Mouse (Mus musculus) C2C12 (cell line): ENCODE results near the gene Il1a.

Experiments used
- CTCF ChIP-seq: IDR thresholded peaks from one replicate; pipeline ENCODE4 v1.5.1; 2011; ENCODE audit not compliant: control insufficient read depth, insufficient read depth, insufficient read length
- FOSL1 ChIP-seq: IDR thresholded peaks from one replicate; pipeline ENCODE4 v1.8.0; 2011; ENCODE audit warnings: mild to moderate bottlenecking, low read length; ENCODE audit not compliant: poor library complexity, insufficient read depth, severe bottlenecking
- MAX ChIP-seq: IDR thresholded peaks from one replicate; pipeline ENCODE4 v1.6.1; 2011; ENCODE audit warnings: mild to moderate bottlenecking, control low read depth
- MYOD1 ChIP-seq: IDR thresholded peaks from one replicate; pipeline ENCODE4 v1.6.1; 2011; ENCODE audit warnings: low read depth; ENCODE audit not compliant: control insufficient read depth, insufficient read length

GRCm38 (mm10) chr2:129258475-129259211 is 51.1 kb downstream of the Il1a start:
- peak; percentile 40 for TF ChIP-seq CTCF
- TF ChIP-seq FOSL1 = no peak
- no peak for TF ChIP-seq MYOD1
- TF ChIP-seq MAX = no peak
